Mouse (Mus musculus): Measurements from ENCODE around the gene Prr23a1. TPM values are rescaled to one million over a fixed set of nuclear protein-coding genes. Genes with fewer than 3 reads are reported as not detected.

Gene Prr23a1
- not detected in 2 replicates for polyA plus RNA-seq (2012; rRNA removed)

GRCm38 (mm10) chr9:98842117-98842516 is at the start of gene Prr23a1:
Gene Prr23a1 (plus strand): TSS chr9:98842503.

GRCm38 (mm10) chr9:98856210-98856609 is 13.9 kb downstream of the Prr23a1 start, which contains the start of gene Prr23a2:
Gene Prr23a2 (plus strand): TSS chr9:98856494.

GRCm38 (mm10) chr9:98864571-98864970 is 22.3 kb downstream of the Prr23a1 start, which contains the start of gene Prr23a3:
Gene Prr23a3 (plus strand): TSS chr9:98864767.

Other genes starting within 250 kb of the Prr23a1 start
- 16.7 and 17.2 TPM in 2 replicates for gene Mrps22, start 240.8 kb upstream of the Prr23a1 start, polyA plus RNA-seq (2012; rRNA removed)
- not detected in 2 replicates for gene Prr23a2, start 14.0 kb downstream of the Prr23a1 start, polyA plus RNA-seq (2012; rRNA removed)
- not detected in 2 replicates for gene Prr23a3, start 22.3 kb downstream of the Prr23a1 start, polyA plus RNA-seq (2012; rRNA removed)
- gene 7420426K07Rik, start 60.6 kb downstream of the Prr23a1 start, polyA plus RNA-seq (2012; rRNA removed), result not detected in 2 replicates
- not detected in 2 replicates for gene Foxl2, start 112.8 kb downstream of the Prr23a1 start, polyA plus RNA-seq (2012; rRNA removed)
- 2.5 and 2.7 TPM in 2 replicates for gene Faim, start 143.9 kb downstream of the Prr23a1 start, polyA plus RNA-seq (2012; rRNA removed)
- gene Gm1123, start 193.2 kb downstream of the Prr23a1 start, polyA plus RNA-seq (2012; rRNA removed), result 91.2 and 108 TPM in 2 replicates

All from colon, adult 2 months (tissue).